Mouse (Mus musculus): ENCODE measurements around the gene Zfp131.
"Not testable (repeated sequence)": the region's sequence is repeated elsewhere in the genome, so short reads cannot be mapped to it uniquely, and the experiment has no call there.

Zfp131 gene

GRCm38 (mm10) chr13:119790761-119791579 lies at the start of gene Zfp131:
TSS of gene Zfp131 (minus strand) at chr13:119790889.
- DNase-seq (ENCODE audit: low spot score), result peak; percentile 90

DNA sequence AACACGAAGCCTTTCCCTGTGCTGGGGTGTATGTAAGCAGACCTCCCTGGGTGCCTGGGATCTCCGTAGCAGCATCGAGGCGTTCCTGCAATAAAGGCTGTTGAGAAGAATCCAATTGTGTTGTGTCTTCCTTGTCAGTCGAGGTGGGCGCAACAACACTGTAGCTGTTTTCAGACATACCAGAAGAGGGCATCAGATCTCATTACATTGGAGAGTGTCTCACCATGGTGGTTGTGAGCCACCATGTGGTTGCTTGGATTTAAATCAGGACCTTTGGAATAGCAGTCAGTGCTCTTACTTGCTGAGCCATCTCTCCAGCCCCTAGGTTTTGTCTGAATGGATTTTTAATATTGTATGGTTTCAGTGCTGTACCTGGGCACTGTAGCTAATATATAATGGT lies 49.3 kb upstream of the Zfp131 start:
- not testable (repeated sequence) for DNase-seq (ENCODE audit: low spot score)

GRCm38 (mm10) chr13:119837719-119838337 lies 47.1 kb upstream of the Zfp131 start:
- not testable (repeated sequence) for DNase-seq (ENCODE audit: low spot score)

- not testable (repeated sequence) for DNase-seq (ENCODE audit: low spot score)
These were observed 45.7 kb upstream of the Zfp131 start for GRCm38 (mm10) chr13:119836324-119836811.

GRCm38 (mm10) chr13:119835320-119836056 lies 44.8 kb upstream of the Zfp131 start, which contains the start of gene D13Ertd608e:
TSS of gene D13Ertd608e (plus strand) at chr13:119836006.
- not testable (repeated sequence) for DNase-seq (ENCODE audit: low spot score)

DNA sequence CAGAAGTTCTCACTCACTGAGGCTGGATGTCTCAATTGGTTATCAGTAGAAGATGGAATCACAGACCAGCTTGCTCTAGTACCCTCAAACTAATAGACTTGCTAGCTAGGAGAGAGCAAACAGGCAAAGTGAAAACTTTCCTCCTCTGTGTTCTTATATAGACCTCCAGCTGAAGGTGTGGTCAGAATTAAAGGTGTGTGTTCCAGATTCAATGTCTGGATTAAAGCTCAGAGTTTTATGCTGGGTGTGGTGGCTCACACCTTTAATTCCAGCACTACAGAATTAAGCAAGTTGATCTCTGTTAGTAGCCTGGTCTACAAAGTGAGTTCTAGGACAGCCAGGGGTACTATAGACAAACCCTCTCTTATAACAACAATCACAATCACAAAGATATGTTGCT lies 39.4 kb upstream of the Zfp131 start, which contains the start of gene AF067063:
AF067063 (minus strand) TSS at position 101 of the 400 bp plus-strand sequence.
- DNase-seq (ENCODE audit: low spot score), result not testable (repeated sequence)

GRCm38 (mm10) chr13:119817579-119818206 lies 27.0 kb upstream of the Zfp131 start:
- no peak for DNase-seq (ENCODE audit: low spot score)

DNA sequence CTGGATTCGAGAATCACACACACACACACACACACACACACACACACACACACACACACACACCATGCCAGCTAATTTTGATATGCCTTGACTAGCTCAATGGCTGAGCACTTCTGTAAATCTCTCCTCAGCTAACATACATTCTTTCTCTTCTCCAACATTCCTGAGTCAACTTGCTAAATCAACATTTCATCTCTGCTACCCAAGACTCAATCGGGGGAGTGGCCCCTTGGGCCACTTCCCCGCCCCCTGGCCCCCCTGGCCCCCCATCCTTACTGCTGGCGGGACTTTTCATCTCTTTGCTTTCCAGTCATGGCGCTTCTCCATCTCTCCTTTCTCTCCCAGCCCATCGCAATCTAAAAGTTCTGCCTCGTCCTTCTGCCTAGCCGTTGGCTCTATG lies 26.1 kb upstream of the Zfp131 start:
- no peak for DNase-seq (ENCODE audit: low spot score)

DNA sequence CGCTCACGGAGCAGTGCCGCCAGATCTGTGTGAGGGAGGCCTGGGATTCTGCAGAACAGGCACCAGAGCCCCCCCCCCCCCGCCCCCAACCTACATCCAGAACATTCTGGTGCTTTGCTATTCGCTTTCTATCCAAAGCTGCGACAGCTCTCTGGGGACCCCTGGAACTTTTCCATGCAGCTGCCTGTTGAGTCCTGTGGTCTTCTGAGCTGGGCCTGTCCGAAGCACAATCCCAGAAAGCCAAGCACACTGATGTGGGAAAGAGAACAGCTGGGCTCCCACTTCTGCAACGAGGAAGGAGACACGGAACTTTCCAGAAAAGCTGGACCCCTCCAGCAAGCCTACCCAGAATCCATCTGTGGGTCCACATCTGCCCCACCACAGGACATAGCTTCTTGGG lies 19.3 kb upstream of the Zfp131 start:
- no peak for DNase-seq (ENCODE audit: low spot score)

- no peak for DNase-seq (ENCODE audit: low spot score)
These were observed 18.2 kb upstream of the Zfp131 start for GRCm38 (mm10) chr13:119808937-119809336.

- no peak for DNase-seq (ENCODE audit: low spot score)
These were observed 7.0 kb upstream of the Zfp131 start for GRCm38 (mm10) chr13:119797656-119798055.

- no peak for DNase-seq (ENCODE audit: low spot score)
These were observed 2.2 kb upstream of the Zfp131 start for GRCm38 (mm10) chr13:119792791-119793404.

GRCm38 (mm10) chr13:119791580-119792135 lies 969 bp upstream of the Zfp131 start:
- DNase-seq (ENCODE audit: low spot score), result no peak

DNA sequence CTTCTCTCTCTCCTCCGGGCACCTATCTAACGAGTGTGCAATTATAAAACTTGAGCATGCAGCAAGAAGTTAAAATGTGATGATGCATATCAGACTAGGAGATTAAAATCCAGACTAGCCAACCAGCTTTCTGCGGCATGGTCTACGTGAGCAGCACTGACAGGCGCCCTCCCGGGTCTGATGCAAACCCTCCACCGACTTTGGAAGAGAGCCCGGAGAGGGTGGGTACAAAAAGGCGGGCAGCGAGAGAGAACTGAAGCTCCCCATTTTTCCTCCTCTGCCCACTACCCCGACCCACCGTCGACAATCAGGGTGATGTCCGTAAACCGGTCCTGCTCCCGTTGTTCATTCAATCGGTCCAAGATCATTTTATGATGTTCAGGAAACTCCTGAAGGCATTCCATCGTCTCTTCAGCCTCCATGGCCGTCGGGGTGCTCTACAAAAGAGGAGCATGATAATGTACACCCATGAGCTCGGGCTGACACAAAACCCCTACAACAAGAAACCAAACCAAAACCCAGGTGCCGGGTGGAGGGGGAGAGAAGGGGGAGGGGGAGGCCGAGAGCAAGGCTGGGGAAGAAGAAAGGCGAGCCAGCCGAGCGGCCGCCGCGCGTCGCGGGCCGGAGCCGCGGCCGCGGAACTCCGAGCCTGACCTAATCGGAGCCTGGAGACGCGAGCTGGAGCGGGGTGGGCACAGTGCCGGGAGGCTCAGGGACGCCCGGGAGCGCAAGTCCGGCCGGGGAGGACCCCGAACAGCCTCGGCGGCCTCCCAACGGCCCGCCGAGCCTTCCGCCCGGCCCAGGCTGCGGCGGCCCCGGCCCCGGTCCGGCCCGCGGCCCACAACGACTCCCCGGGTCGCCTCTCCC lies 605 bp downstream of the Zfp131 start:
- DNase-seq (ENCODE audit: low spot score), result peak; percentile 38

GRCm38 (mm10) chr13:119783581-119783980 lies 7.1 kb downstream of the Zfp131 start:
- no peak for DNase-seq (ENCODE audit: low spot score)

DNA sequence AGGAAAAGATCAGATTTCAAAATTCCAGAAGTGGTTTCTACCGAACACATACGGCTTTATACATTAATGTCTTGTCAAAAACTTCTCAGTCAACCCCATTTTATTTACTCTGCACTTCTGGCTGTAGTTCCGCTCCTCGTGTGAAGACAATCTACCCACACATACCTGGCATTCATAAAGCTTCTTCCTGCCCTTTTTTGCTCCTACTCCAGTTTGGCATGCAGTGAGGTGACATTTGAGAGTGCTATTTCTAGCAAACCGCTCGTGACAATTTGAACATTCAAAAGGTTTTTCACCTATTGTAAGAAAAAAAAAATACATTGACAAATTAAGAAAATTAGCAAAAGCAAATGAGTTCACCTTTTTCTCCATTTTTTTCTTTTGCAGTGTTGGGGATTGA lies 22.1 kb downstream of the Zfp131 start:
- no peak for DNase-seq (ENCODE audit: low spot score)

DNA sequence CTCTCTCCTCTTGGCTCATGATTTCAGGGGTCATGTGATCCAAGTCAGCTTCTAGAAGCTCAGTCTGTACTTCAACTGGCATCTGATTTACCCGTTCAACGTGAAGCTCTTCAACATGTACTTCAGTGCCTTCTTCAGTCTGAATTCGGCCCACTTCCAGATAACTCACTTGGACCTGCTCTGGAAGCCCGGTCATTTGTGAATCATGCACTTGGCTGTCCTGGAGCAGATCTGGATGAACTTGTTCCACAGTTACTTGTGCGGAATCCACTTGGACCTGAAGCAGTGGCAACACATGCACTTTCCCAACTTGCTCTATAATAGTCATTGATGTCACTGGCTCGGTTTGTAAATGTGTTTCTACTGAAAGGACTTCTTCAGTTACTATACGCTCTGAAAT lies 24.2 kb downstream of the Zfp131 start:
- no peak for DNase-seq (ENCODE audit: low spot score)

DNA sequence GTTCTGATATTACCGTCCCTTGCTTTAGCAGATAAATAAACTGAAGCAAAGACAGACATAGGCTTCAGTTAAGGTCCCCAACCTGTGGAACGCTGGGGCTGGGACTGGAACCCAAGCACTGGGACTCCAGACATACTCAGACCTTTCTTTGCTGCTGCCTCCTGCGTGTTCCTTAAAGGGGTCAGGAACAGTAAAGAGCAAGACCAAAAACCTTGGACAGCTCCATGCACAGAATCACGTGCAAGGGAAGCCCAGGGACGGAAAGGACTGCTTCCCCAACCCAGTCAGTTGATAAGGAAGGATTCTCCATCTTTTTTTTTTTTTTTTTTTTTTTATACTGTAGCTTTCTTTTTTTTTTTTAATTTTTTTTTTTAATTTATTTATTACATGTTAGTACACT lies 33.9 kb downstream of the Zfp131 start:
- no peak for DNase-seq (ENCODE audit: low spot score)

DNA sequence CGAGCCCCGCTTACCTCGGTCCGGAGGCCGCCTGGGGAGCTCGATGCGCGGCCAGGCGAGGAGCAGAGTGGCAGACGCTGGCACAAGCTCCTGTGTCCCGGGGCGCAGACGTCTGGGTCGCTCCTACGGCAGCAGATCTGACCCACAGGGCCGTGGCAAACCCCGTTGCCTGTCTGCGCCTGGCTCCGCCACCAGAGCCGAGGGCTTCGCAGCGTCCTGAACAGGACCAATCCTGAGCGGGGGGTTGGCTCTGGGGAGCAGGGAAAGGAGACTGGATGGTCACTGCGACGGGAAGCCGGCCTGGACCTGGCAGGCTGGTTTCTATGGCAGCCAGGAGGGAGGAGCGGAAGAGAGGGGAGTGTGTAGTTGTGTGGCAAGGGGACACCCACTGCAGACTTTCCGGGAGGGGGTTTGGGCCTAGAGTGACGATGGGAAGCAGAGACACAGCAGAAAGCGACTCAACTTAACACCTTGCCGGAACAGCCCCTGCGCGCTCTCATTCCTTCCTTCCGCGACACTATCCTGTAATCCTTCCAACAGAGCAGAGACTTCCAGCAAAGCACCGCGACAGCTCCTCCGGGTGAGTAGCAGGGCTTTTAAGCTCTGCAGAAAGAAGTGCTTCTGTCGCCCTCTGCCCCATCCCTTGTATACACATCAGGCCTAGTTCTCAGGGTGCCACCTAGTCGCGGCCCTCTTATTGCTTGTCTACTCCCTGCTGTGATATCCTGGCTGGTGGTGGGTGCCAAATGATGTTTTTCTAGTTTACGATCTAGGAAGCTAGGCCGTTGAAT lies 34.8 kb downstream of the Zfp131 start, which contains the start of gene Nim1k:
Nim1k (minus strand) TSS at position 202 of the 791 bp plus-strand sequence.
- peak; percentile 72 for DNase-seq (ENCODE audit: low spot score)
